Mouse (Mus musculus): ENCODE measurements at regions not wholly inside any gene's neighbourhood (a gene's known extent, or its start where the extent isn't known, plus 50 kb on each side); places are given as distances from the start of the nearest gene placed in this dataset.

- peak overlapping the region; percentile 78; the same call in 1 of the 2 replicates for H3K27ac ChIP-seq
- no peak for TF ChIP-seq CTCF (IDR thresholded peaks at IDR 0.05)
- H3K4me3 ChIP-seq, result no peak overlapping the region
- no peak for DNase-seq
- intact Hi-C loops (cut with DNase I), result loop anchor here (5.0 kb wide), 2 partner anchors 41 to 69 kb away; no protein-coding TSS in a partner anchor
Measured at GRCm38 (mm10) chr14:76672899-76673298, 116.2 kb upstream of the Serp2 start.

- no peak for TF ChIP-seq CTCF (IDR thresholded peaks at IDR 0.05)
- H3K4me3 ChIP-seq, result no peak overlapping the region
- intact Hi-C loops (cut with DNase I), result loop anchor here (5.0 kb wide), 2 partner anchors 40 to 70 kb away; no protein-coding TSS in a partner anchor
- no peak for DNase-seq
- no peak overlapping the region for H3K27ac ChIP-seq
Measured at GRCm38 (mm10) chr14:76672442-76672841, 115.8 kb upstream of the Serp2 start.

GRCm38 (mm10) chr14:76671023-76671422 is 114.3 kb upstream of the Serp2 start:
- intact Hi-C loops (cut with DNase I), result loop anchor here (5.0 kb wide), 2 partner anchors 39 to 71 kb away; no protein-coding TSS in a partner anchor
- H3K27ac ChIP-seq, result no peak overlapping the region

GRCm38 (mm10) chr14:76665754-76666371 is 109.2 kb upstream of the Serp2 start:
- intact Hi-C loops (cut with DNase I), result no loop called here
- no peak for TF ChIP-seq CTCF (IDR thresholded peaks at IDR 0.05)
- no peak for DNase-seq
- Histone ChIP-seq H3K4me3 (no peak overlapping the region), H3K27ac (no peak overlapping the region)

More at GRCm38 (mm10) chr14:76671023-76671422, 114.3 kb upstream of the Serp2 start:
- TF ChIP-seq CTCF (IDR thresholded peaks at IDR 0.05), result no peak
- no peak for DNase-seq
- no peak overlapping the region for H3K4me3 ChIP-seq

GRCm38 (mm10) chr14:76664586-76665508 is 108.2 kb upstream of the Serp2 start:
- DNase-seq, result peak; percentile 38
- no peak for TF ChIP-seq CTCF (IDR thresholded peaks at IDR 0.05)
- no peak overlapping the region for H3K4me3 ChIP-seq
- intact Hi-C loops (cut with DNase I), result no loop called here
- no peak overlapping the region for H3K27ac ChIP-seq

GRCm38 (mm10) chr14:76663816-76664215 is 107.1 kb upstream of the Serp2 start:
- Histone ChIP-seq H3K27ac (no peak overlapping the region), H3K4me3 (no peak overlapping the region)
- TF ChIP-seq CTCF (IDR thresholded peaks at IDR 0.05), result no peak
- intact Hi-C loops (cut with DNase I), result no loop called here
- no peak for DNase-seq

GRCm38 (mm10) chr14:76662871-76663270 is 106.2 kb upstream of the Serp2 start:
- Histone ChIP-seq H3K27ac (no peak overlapping the region), H3K4me3 (no peak overlapping the region)
- DNase-seq, result no peak
- no peak for TF ChIP-seq CTCF (IDR thresholded peaks at IDR 0.05)
- intact Hi-C loops (cut with DNase I), result no loop called here

GRCm38 (mm10) chr14:76660906-76661305 is 104.2 kb upstream of the Serp2 start:
- DNase-seq, result no peak
- H3K27ac ChIP-seq, result no peak overlapping the region
- intact Hi-C loops (cut with DNase I), result no loop called here
- no peak for TF ChIP-seq CTCF (IDR thresholded peaks at IDR 0.05)
- no peak overlapping the region for H3K4me3 ChIP-seq

GRCm38 (mm10) chr14:76658952-76659502 is 102.3 kb upstream of the Serp2 start:
- no peak for DNase-seq
- intact Hi-C loops (cut with DNase I), result no loop called here
- TF ChIP-seq CTCF (IDR thresholded peaks at IDR 0.05), result no peak
- no peak overlapping the region for H3K27ac ChIP-seq
- H3K4me3 ChIP-seq, result peak overlapping the region; percentile 23

GRCm38 (mm10) chr14:76657784-76658610 is 101.3 kb upstream of the Serp2 start:
- Histone ChIP-seq H3K27ac (peak overlapping the region; percentile 4; the same call in 1 of the 2 replicates), H3K4me3 (no peak overlapping the region)
- TF ChIP-seq CTCF (IDR thresholded peaks at IDR 0.05), result peak; percentile 5; the same call in 1 of the 2 replicates
- peak; percentile 61 for DNase-seq
- intact Hi-C loops (cut with DNase I), result no loop called here

- Histone ChIP-seq H3K4me3 (no peak overlapping the region), H3K27ac (no peak overlapping the region)
- intact Hi-C loops (cut with DNase I), result no loop called here
- DNase-seq, result peak; percentile 24
- no peak for TF ChIP-seq CTCF (IDR thresholded peaks at IDR 0.05)
Measured at GRCm38 (mm10) chr14:76657375-76657774, 100.7 kb upstream of the Serp2 start.
